Mouse (Mus musculus) heart, postnatal 36 days (tissue): ENCODE results near the gene Ccdc113. TPM values are rescaled to one million over a fixed set of nuclear protein-coding genes. Genes with fewer than 3 reads are reported as not detected.

ENCODE experiments used
- DNase-seq, 2 experiments: peaks; one replicate each; pipeline ENCODE4 v3.0.0; 2021 to 2022
- intact Hi-C: fragments of 180-260 bp; cut with DNase I; formaldehyde crosslinking; loops from one replicate; pipeline ENCODE4 v1.15.1; 2025
- total RNA-seq, 2 experiments: library from RNA; stranded (reverse); gene quantifications; 2 replicates each; pipeline ENCODE4 v1.2.3; 2021

Gene Ccdc113
- total RNA-seq, result not detected

GRCm38 (mm10) chr8:95533584-95534387 lies at the start of gene Ccdc113:
Ccdc113 (plus strand) TSS chr8:95534085.
- DNase-seq, result peak; percentile 22
- intact Hi-C loops, result loop anchor here (5.0 kb wide), 1 partner anchor 186 kb away; no protein-coding TSS in a partner anchor

- intact Hi-C loops, result loop anchor here (2.0 to 5.0 kb wide), 2 partner anchors 51 to 141 kb away; no protein-coding TSS in a partner anchor
- DNase-seq, result peak in 1 of 2 experiments; percentile 4
These were observed 45.8 kb upstream of the Ccdc113 start for GRCm38 (mm10) chr8:95487800-95488697.

DNA sequence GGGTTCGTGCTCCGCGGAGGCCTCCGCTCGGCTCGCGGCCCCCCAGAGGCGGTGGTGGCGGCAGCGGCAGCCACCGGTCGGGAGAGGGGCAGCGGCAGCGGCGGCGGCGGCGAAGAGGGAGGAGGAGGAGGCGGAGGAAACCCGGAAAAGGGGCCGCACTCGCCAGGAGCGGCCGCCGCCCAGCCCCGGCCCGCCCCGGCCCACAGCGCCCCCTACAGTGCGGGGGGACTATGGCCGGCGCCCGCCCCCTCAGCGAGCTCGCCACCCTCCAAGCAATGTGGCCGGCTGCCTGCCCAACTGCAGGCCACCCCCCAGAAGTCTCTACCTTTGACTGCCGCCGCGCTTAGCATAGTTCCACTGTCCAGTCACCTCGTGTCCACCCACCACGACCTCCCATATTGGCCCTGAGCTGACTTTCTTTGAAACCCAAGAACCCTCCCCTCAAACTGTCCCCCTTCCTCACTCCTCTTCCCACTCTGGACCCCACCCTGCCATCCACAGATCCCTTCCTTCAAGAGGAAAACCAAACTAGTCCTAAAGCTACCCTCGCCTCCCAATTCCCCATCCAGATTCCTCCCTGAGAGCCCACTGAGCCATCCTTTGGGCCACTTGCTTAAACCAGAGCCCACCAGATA lies 45.1 kb upstream of the Ccdc113 start:
- intact Hi-C loops, result loop anchor here (2.0 to 5.0 kb wide), 2 partner anchors 52 to 142 kb away; no protein-coding TSS in a partner anchor
- peak; percentile 90 to 93 for DNase-seq

DNA sequence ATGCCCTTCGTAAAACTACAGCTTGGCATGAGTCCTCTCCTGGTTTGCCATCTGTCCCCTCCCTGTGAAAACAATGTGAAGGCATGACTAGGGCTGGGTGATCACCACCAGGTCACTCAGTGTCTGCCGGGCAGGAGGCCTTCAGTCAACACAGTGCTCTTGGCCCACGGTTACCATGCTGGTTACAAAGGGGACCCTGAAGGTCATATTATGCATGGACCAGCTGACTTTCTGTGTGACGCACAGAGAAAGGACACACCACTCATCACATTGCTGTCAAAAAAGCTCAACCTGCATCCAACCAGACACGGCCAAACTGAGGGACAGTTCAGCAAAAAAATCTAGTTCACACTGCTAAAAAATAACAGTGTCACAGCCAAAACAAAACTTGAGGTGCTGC lies 43.9 kb upstream of the Ccdc113 start, which contains the start of gene Csnk2a2:
Gene Csnk2a2 (minus strand): TSS at position 34 of the 400 bp plus-strand sequence.
- intact Hi-C loops, result no loop called here
- no peak for DNase-seq

DNA sequence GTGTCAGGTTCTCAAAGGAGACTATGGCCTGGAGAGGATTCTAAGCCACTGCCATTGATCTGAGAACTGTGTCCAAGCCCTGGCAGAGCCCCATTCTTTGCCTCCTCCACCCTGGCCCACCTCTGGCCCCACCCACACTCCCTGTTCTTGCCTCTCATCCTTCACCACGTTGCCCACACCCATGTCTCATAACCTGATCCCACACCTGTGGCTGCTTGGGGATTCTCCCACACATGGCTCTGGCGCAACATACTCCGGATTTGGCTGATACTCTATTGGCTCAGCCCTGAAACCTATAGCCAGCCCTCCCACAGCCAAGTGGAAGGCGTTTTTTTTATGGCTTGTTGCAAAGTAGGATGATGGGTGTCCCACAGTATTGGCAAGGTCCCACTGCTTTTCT lies 41.8 kb upstream of the Ccdc113 start:
- intact Hi-C loops, result no loop called here
- DNase-seq, result no peak

GRCm38 (mm10) chr8:95495444-95495843 lies 38.4 kb upstream of the Ccdc113 start:
- DNase-seq, result no peak
- intact Hi-C loops, result no loop called here

DNA sequence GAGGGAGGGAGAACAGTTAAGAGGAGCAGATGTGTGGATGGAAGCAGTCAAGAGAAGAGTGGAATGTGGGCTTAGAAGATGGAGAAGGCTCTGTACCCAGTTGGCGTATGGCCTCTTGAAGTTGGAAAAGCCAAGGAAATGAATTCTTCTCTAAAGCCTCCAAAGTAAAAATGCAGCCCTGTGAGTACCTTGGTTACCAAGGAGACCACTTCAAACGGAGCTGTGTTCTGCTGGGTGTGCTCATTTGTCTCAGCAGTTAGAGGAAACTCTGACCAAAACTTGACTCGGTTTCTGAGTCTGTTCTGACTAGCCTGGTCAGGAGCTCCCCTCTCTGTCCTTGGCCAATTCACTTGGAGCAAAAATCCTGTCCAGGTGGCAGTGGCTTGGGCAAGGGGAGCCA lies 37.5 kb upstream of the Ccdc113 start:
- no peak for DNase-seq
- intact Hi-C loops, result no loop called here

- intact Hi-C loops, result no loop called here
- no peak for DNase-seq
These were observed 36.1 kb upstream of the Ccdc113 start for GRCm38 (mm10) chr8:95497821-95498220.

GRCm38 (mm10) chr8:95499266-95500064 lies 34.4 kb upstream of the Ccdc113 start:
- intact Hi-C loops, result no loop called here

GRCm38 (mm10) chr8:95500436-95500835 lies 33.4 kb upstream of the Ccdc113 start:
- DNase-seq, result no peak
- intact Hi-C loops, result no loop called here

More at GRCm38 (mm10) chr8:95499266-95500064, 34.4 kb upstream of the Ccdc113 start:
- no peak for DNase-seq

GRCm38 (mm10) chr8:95502431-95502830 lies 31.5 kb upstream of the Ccdc113 start:
- no peak for DNase-seq
- intact Hi-C loops, result no loop called here

GRCm38 (mm10) chr8:95504835-95505234 lies 29.1 kb upstream of the Ccdc113 start:
- intact Hi-C loops, result no loop called here
- no peak for DNase-seq

- intact Hi-C loops, result no loop called here
- DNase-seq, result no peak
These were observed 28.3 kb upstream of the Ccdc113 start for GRCm38 (mm10) chr8:95505606-95506005.

DNA sequence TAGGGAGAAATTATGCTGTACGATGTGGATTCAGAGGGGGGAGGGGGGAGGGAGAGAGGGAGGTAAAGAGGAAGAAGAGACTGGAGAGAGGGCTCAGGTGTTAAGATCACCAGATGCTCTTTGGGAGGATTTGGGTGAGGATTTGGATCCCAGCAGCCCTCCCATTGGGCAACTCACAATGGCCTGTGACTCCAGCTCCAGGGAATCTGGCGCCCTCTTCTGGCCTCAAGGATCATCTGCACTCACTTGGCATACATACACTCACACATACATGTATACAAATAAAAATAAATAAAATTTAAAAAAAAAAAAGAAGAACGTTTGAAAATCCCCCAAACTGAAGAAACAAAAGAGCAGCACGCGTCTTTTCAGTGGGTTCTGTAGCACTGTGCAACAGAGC lies 27.6 kb upstream of the Ccdc113 start:
- intact Hi-C loops, result no loop called here

GRCm38 (mm10) chr8:95512257-95512656 lies 21.6 kb upstream of the Ccdc113 start:
- intact Hi-C loops, result no loop called here
- DNase-seq, result no peak

More for the DNA sequence above, 27.6 kb upstream of the Ccdc113 start:
- DNase-seq, result no peak

GRCm38 (mm10) chr8:95513219-95513618 lies 20.7 kb upstream of the Ccdc113 start:
- DNase-seq, result no peak
- intact Hi-C loops, result no loop called here

- intact Hi-C loops, result no loop called here
- DNase-seq, result no peak
These were observed 17.0 kb upstream of the Ccdc113 start for GRCm38 (mm10) chr8:95516928-95517327.

DNA sequence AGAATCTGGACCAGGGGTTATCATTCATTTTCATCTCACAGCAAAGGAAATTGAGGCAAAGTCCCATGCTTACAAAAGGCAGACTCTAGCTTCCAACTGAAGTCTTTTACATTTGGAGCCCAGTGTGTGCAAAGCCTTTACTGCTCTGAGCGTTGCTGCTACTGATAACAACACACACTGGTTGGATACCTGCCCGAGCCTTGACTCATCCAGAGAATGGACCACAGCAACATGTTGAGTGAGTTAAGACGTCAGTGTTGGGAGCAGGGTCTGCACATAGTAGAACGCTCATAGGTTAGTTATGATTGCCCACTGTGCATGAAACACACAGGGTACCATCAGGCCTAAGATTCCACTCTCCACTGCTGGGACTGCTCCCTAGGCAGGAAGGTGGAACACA lies 9.9 kb upstream of the Ccdc113 start:
- intact Hi-C loops, result no loop called here
- DNase-seq, result no peak

DNA sequence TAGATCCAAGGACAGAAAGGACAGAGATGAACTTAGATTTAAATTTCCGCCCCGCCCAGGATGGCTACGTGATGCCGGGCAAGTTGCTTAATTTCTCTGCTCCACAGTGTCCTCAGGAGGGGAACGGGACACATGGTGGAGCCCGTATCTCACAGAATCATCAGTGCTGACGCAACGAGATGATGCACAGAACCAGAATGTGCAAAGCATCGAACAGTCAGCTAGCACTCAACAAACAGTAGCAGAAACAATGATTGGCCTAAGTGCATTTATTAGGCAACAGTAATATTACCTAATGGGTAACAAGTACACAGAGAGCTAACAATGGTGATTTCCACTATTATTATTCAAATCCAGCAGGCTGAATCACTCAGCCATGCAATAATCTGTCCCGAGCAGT lies 5.7 kb upstream of the Ccdc113 start:
- intact Hi-C loops, result no loop called here
- DNase-seq, result no peak

DNA sequence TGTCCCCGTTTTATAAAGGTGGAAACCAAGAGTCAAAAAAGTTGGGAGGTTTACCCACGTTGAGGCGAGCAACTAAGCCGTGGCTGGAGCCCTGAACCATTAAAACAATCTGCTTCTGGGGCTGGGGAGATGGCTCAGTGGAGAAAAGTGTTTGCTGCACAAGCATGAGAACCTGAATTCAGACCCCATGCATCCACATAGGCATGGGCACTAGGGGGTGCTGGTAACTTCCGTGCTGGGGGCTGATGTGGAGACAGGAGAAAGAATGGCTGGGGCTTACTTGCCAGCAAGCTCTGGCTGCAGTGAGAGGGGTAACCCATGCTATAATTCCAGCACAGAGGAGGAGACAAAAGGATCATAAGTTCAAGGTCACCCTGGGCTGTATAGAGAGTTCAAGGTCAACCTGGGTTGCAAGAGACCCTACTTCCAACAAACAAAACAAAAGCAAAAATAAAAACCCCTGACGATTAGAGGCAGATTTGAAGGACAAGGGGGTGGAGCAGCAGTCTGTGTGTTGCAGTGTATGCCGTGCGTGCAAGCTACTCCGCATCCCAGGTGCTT lies 5.1 kb upstream of the Ccdc113 start:
- no peak for DNase-seq
- intact Hi-C loops, result no loop called here
